Mouse (Mus musculus): Measurements from ENCODE around the gene Trp53bp2.

Gene Trp53bp2

GRCm38 (mm10) chr1:182408684-182409327 is at the start of gene Trp53bp2:
Gene Trp53bp2, plus strand, starts transcription at chr1:182409172.
- peak; percentile 100 for DNase-seq (ENCODE audit: low spot score)

GRCm38 (mm10) chr1:182362703-182363102 is 46.3 kb upstream of the Trp53bp2 start:
- no peak for DNase-seq (ENCODE audit: low spot score)

GRCm38 (mm10) chr1:182363683-182364404 is 45.1 kb upstream of the Trp53bp2 start:
- no peak for DNase-seq (ENCODE audit: low spot score)

GRCm38 (mm10) chr1:182368309-182368708 is 40.7 kb upstream of the Trp53bp2 start:
- DNase-seq (ENCODE audit: low spot score): no peak

GRCm38 (mm10) chr1:182368782-182369181 is 40.2 kb upstream of the Trp53bp2 start:
- no peak for DNase-seq (ENCODE audit: low spot score)

- no peak for DNase-seq (ENCODE audit: low spot score)
These were observed 39.5 kb upstream of the Trp53bp2 start for GRCm38 (mm10) chr1:182369435-182369834.

GRCm38 (mm10) chr1:182371891-182372290 is 37.1 kb upstream of the Trp53bp2 start:
- DNase-seq (ENCODE audit: low spot score): no peak

GRCm38 (mm10) chr1:182376221-182376620 is 32.8 kb upstream of the Trp53bp2 start:
- DNase-seq (ENCODE audit: low spot score): no peak

GRCm38 (mm10) chr1:182376826-182377225 is 32.1 kb upstream of the Trp53bp2 start:
- no peak for DNase-seq (ENCODE audit: low spot score)

GRCm38 (mm10) chr1:182377519-182377918 is 31.5 kb upstream of the Trp53bp2 start:
- DNase-seq (ENCODE audit: low spot score): no peak

- DNase-seq (ENCODE audit: low spot score): no peak
These were observed 30.7 kb upstream of the Trp53bp2 start for GRCm38 (mm10) chr1:182378205-182378835.

GRCm38 (mm10) chr1:182378876-182379275 is 30.1 kb upstream of the Trp53bp2 start:
- no peak for DNase-seq (ENCODE audit: low spot score)

GRCm38 (mm10) chr1:182380683-182381082 is 28.3 kb upstream of the Trp53bp2 start:
- DNase-seq (ENCODE audit: low spot score): no peak

- DNase-seq (ENCODE audit: low spot score): no peak
These were observed 27.6 kb upstream of the Trp53bp2 start for GRCm38 (mm10) chr1:182381327-182381726.

- DNase-seq (ENCODE audit: low spot score): no peak
These were observed 25.9 kb upstream of the Trp53bp2 start for GRCm38 (mm10) chr1:182383096-182383495.

- DNase-seq (ENCODE audit: low spot score): no peak
These were observed 22.5 kb upstream of the Trp53bp2 start for GRCm38 (mm10) chr1:182386449-182386848.

- DNase-seq (ENCODE audit: low spot score): no peak
These were observed 20.2 kb upstream of the Trp53bp2 start for GRCm38 (mm10) chr1:182388729-182389128.

- no peak for DNase-seq (ENCODE audit: low spot score)
These were observed 10.8 kb upstream of the Trp53bp2 start for GRCm38 (mm10) chr1:182398171-182398570.

GRCm38 (mm10) chr1:182398780-182399179 is 10.2 kb upstream of the Trp53bp2 start:
- DNase-seq (ENCODE audit: low spot score): no peak

- no peak for DNase-seq (ENCODE audit: low spot score)
These were observed 9.8 kb upstream of the Trp53bp2 start for GRCm38 (mm10) chr1:182399205-182399604.

- DNase-seq (ENCODE audit: low spot score): no peak
These were observed 9.1 kb upstream of the Trp53bp2 start for GRCm38 (mm10) chr1:182399908-182400307.

- no peak for DNase-seq (ENCODE audit: low spot score)
These were observed 5.9 kb upstream of the Trp53bp2 start for GRCm38 (mm10) chr1:182403076-182403475.

- no peak for DNase-seq (ENCODE audit: low spot score)
These were observed 2.4 kb upstream of the Trp53bp2 start for GRCm38 (mm10) chr1:182406621-182407020.
